Mouse (Mus musculus) liver, postnatal 0 days (tissue): ENCODE data around the gene Azin2.

Source experiments
- CTCF ChIP-seq: sonication (generic); IDR thresholded peaks from 2 replicates; pipeline ENCODE4 v1.5.1; 2016; ENCODE audit warnings: antibody characterized with exemption, low read depth
- EP300 ChIP-seq: IDR thresholded peaks from 2 replicates; pipeline ENCODE4 v1.6.1; 2016; ENCODE audit warnings: antibody characterized with exemption, low read depth, mild to moderate bottlenecking

DNA sequence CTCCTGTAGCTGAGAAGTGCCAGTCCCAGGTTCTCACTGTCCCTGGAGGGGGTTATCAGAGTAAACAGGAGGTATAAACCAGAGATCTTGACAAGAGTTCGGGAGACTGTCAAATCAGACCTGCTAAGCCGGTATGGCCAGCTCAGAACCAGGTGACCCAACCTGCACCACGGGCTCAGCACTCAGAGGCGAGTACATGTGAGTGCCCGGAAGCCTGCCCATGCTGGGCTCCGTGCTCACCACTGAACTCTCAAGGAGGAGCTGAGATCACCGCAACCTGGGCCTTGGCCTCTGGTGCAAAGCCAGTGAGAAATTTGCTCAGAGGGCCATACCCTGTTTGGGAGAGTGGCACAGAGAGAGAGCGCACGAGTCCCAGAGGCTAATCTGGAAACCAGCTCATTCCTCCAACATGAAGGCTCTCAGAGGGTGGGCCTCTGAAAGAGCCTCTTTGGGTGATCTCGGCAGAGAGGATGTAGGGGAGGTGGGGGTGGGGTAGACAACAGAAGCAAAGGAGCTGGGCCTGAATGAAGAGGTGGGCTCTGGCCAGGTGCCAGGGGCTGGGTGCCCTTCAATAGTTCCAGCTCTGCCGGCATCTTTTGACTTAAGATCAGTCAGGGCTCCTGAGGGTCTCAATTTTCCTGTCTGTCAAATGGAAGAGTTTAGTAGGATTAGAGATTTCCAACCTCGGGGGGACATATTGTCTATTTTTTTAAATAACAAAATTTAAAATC, 54.8 kb downstream of the Azin2 start:
- TF ChIP-seq CTCF (no peak), EP300 (no peak)
